Mouse (Mus musculus) stomach, postnatal 0 days (tissue): ENCODE measurements around the gene Arhgef3. TPM values are rescaled to one million over a fixed set of nuclear protein-coding genes. Genes with fewer than 3 reads are reported as not detected.

Experiments used
- ATAC-seq: fragments of 200-750 bp; cut with Nextera tagmentation; 2 replicates; pipeline ENCODE4 v1.8.0; 2017; ENCODE audit not compliant: low FRiP score, low TSS enrichment
- DNase-seq: peaks from one replicate; pipeline ENCODE4 v3.0.0-alpha.2; 2016; ENCODE audit warnings: low spot score
- H3K27ac ChIP-seq: fragments of 300-500 bp; sonication (generic); replicated peaks from 2 replicates; pipeline ENCODE4 v1.5.1; 2014; ENCODE audit warnings: mild to moderate bottlenecking, control low read depth
- H3K27me3 ChIP-seq: fragments of 300-500 bp; sonication (generic); 2 replicates; pipeline ENCODE4 v1.6.1; 2014; ENCODE audit warnings: low read length; ENCODE audit not compliant: control insufficient read depth, insufficient read depth
- H3K36me3 ChIP-seq: fragments of 300-500 bp; sonication (generic); 2 replicates; pipeline ENCODE4 v1.6.1; 2014; ENCODE audit warnings: low read length, mixed read lengths; ENCODE audit not compliant: control insufficient read depth, insufficient read depth
- H3K4me1 ChIP-seq: fragments of 300-500 bp; sonication (generic); replicated peaks from 2 replicates; pipeline ENCODE4 v1.6.1; 2014; ENCODE audit warnings: antibody characterized with exemption; ENCODE audit not compliant: control insufficient read depth, insufficient read depth
- H3K4me2 ChIP-seq: fragments of 300-500 bp; sonication (generic); replicated peaks from 2 replicates; pipeline ENCODE4 v1.6.1; 2014; ENCODE audit warnings: low read depth, mild to moderate bottlenecking, control low read depth, moderate library complexity
- H3K4me3 ChIP-seq: fragments of 300-500 bp; sonication (generic); 2 replicates; pipeline ENCODE4 v1.5.1; 2014; ENCODE audit warnings: low read depth, low read length, control low read depth
- H3K9ac ChIP-seq: fragments of 300-500 bp; sonication (generic); 2 replicates; pipeline ENCODE4 v1.6.1; 2014; ENCODE audit warnings: mild to moderate bottlenecking, low read length, control low read depth, mixed read lengths
- H3K9me3 ChIP-seq: fragments of 300-500 bp; sonication (generic); 2 replicates; pipeline ENCODE4 v1.6.1; 2016; ENCODE audit warnings: low read length; ENCODE audit not compliant: control insufficient read depth
- CTCF ChIP-seq: IDR thresholded peaks from 2 replicates; pipeline ENCODE4 v1.5.1; 2016; ENCODE audit warnings: antibody characterized with exemption, low read depth, mild to moderate bottlenecking, moderate library complexity
- EP300 ChIP-seq: optimal IDR thresholded peaks from 2 replicates; pipeline ENCODE3; 2016; ENCODE audit warnings: antibody characterized with exemption
- WGBS: fragments of 180-500 bp; shearing (Covaris S2); extraction: QIAGEN DNeasy Blood & Tissue Kit; methylation state at CpG from one replicate; pipeline ENCODE4 v1.1.7; 2014; 5-methylcytosine and 5-hydroxymethylcytosine counted together
- microRNA-seq: library from miRNA; unstranded; fragments of <30 nt; microRNA quantifications from one replicate; pipeline ENCODE4, GENCODE M21; 2016
- polyA plus RNA-seq: library from polyadenylated mRNA; unstranded; fragments of >200 nt; fragmentation: Nextera tagmentation; extraction: Ambion mirVana; gene quantifications from 2 replicates; pipeline ENCODE4 v1.2.1, GENCODE M21; 2015

Gene Arhgef3
- polyA plus RNA-seq, 1 experiment from 2014 or later, result 13.1 TPM

GRCm38 (mm10) chr14:27432064-27432463 is 317.4 kb downstream of the Arhgef3 start:
- H3K4me1 ChIP-seq, result no peaks in the 10 kb centered on the region
- H3K4me2 ChIP-seq, result no peak overlapping the region
- H3K9me3 ChIP-seq, result no peaks in the 10 kb centered on the region
- no peak overlapping the region for H3K4me3 ChIP-seq
- H3K36me3 ChIP-seq, result no peaks in the 10 kb centered on the region
- ATAC-seq (no peak), DNase-seq (no peak)
- H3K9ac ChIP-seq, result no peak overlapping the region
- TF ChIP-seq EP300, result no peak
- TF ChIP-seq CTCF, result no peak
- WGBS, result 98% methylated on average over 2 of the region's 2 CpGs
- no peak overlapping the region for H3K27ac ChIP-seq
- no peaks in the 10 kb centered on the region for H3K27me3 ChIP-seq

GRCm38 (mm10) chr14:27436116-27436515 is 321.4 kb downstream of the Arhgef3 start:
- no peaks in the 10 kb centered on the region for H3K4me1 ChIP-seq
- H3K9ac ChIP-seq, result no peak overlapping the region
- TF ChIP-seq EP300 (no peak), CTCF (no peak)
- H3K4me2 ChIP-seq, result no peak overlapping the region
- no peaks in the 10 kb centered on the region for H3K9me3 ChIP-seq
- no peak for DNase-seq
- H3K36me3 ChIP-seq, result no peaks in the 10 kb centered on the region
- 88% methylated on average over 1 of the region's 1 CpGs for WGBS
- H3K4me3 ChIP-seq, result no peak overlapping the region
- no peak overlapping the region for H3K27ac ChIP-seq
- H3K27me3 ChIP-seq, result no peaks in the 10 kb centered on the region
- ATAC-seq, result no peak

- Histone ChIP-seq H3K9me3 (no peaks in the 10 kb centered on the region), H3K4me3 (no peak overlapping the region), H3K9ac (no peak overlapping the region), H3K27ac (no peak overlapping the region), H3K4me1 (no peaks in the 10 kb centered on the region), H3K27me3 (no peaks in the 10 kb centered on the region), H3K4me2 (no peak overlapping the region), H3K36me3 (no peaks in the 10 kb centered on the region)
- WGBS, result 85% methylated on average over 3 of the region's 3 CpGs
- DNase-seq (no peak), ATAC-seq (no peak)
- TF ChIP-seq EP300 (no peak), CTCF (no peak)
Observed at GRCm38 (mm10) chr14:27436826-27437225, 322.1 kb downstream of the Arhgef3 start.

- no peak for DNase-seq
- Histone ChIP-seq H3K9ac (no peak overlapping the region), H3K4me1 (no peaks in the 10 kb centered on the region), H3K27ac (no peak overlapping the region), H3K9me3 (no peaks in the 10 kb centered on the region), H3K27me3 (no peaks in the 10 kb centered on the region), H3K4me2 (no peak overlapping the region), H3K36me3 (peaks cover 5% of the 10 kb centered on the region), H3K4me3 (no peak overlapping the region)
- TF ChIP-seq CTCF (peak; percentile 58), EP300 (no peak)
- ATAC-seq, result no peak
Observed at GRCm38 (mm10) chr14:27440921-27441320, 326.2 kb downstream of the Arhgef3 start.

- H3K4me1 ChIP-seq, result no peaks in the 10 kb centered on the region
- no peak overlapping the region for H3K27ac ChIP-seq
- no peak overlapping the region for H3K4me2 ChIP-seq
- H3K9me3 ChIP-seq, result no peaks in the 10 kb centered on the region
- WGBS, result 85% methylated on average over 2 of the region's 2 CpGs
- no peaks in the 10 kb centered on the region for H3K27me3 ChIP-seq
- peaks cover 5% of the 10 kb centered on the region for H3K36me3 ChIP-seq
- DNase-seq (no peak), ATAC-seq (no peak)
- H3K4me3 ChIP-seq, result no peak overlapping the region
- TF ChIP-seq CTCF (no peak), EP300 (no peak)
- no peak overlapping the region for H3K9ac ChIP-seq
Observed at GRCm38 (mm10) chr14:27444851-27445281, 330.2 kb downstream of the Arhgef3 start.

GRCm38 (mm10) chr14:27446963-27447362 is 332.3 kb downstream of the Arhgef3 start:
- no peaks in the 10 kb centered on the region for H3K27me3 ChIP-seq
- no peak overlapping the region for H3K4me3 ChIP-seq
- ATAC-seq, result no peak
- TF ChIP-seq CTCF (no peak), EP300 (no peak)
- H3K4me1 ChIP-seq, result no peaks in the 10 kb centered on the region
- H3K36me3 ChIP-seq, result peaks cover 5% of the 10 kb centered on the region
- no peak overlapping the region for H3K27ac ChIP-seq
- WGBS, result 81% methylated on average over 4 of the region's 4 CpGs
- H3K9me3 ChIP-seq, result no peaks in the 10 kb centered on the region
- DNase-seq, result no peak
- H3K4me2 ChIP-seq, result no peak overlapping the region
- H3K9ac ChIP-seq, result no peak overlapping the region

Small RNAs within 50 kb of the gene (microRNA-seq; reads per million reads assigned to microRNA genes)
- not detected for gene Gm23633

Other genes with a start within 250 kb of the Arhgef3 start
- gene Asb14, start 220.3 kb upstream of the Arhgef3 start, polyA plus RNA-seq, result 0.12 and 0.19 TPM in 2 replicates
- 22.0 and 25.5 TPM in 2 replicates for gene Appl1, start 143.7 kb upstream of the Arhgef3 start, polyA plus RNA-seq
- 0.19 TPM in 1 of 2 replicates, not detected in the other for gene Hesx1, start 120.5 kb upstream of the Arhgef3 start, polyA plus RNA-seq
- 1.0 and 1.1 TPM in 2 replicates for gene Il17rd, start 76.0 kb upstream of the Arhgef3 start, polyA plus RNA-seq